8 mouse cellular contexts compared by ENCODE assay signal in the genomic region with DNA sequence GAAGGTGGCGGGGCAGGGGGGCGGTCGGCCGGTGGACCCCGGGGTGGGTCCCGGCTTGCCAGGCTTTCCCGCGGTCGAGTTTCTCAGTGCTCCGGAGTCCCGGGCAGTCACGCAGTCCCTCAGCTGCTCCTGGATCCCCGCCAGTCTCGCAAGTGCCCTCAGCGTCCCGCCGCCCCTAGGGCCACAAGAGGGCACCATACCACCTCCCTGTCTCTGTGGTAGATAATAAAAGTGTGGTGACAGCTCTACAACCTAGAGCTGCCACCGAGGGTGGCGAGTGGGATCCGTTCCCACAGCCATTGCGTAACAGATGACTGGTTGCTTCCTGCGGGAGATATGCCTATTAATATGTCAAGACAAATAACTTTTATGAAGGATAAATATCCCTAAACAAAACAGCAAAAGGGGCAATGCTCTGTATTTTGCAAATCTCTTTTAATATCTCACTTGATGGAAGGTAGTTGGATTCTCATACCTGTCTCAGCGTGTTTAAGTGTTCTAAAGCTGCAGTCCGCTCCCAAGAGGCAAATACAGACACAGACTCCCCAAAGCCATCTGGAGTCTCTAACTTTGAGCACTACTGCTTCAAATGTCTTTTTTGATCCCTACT. TPM values are rescaled to one million over a fixed set of nuclear protein-coding genes. Genes with fewer than 3 reads are reported as not detected.
A peak's percentile ranks its signal among the peaks of the same experiment; 100 is the strongest.
DNase-seq lines count a peak whose midpoint lies in the region; ATAC-seq and TF ChIP-seq lines count a peak whose summit lies in the region.

No protein-coding gene starts in this region.

- no peaks in the 10 kb centered on the region for H3K9me3 ChIP-seq in megakaryocyte, embryonic 14.5 days

- no peaks in the 10 kb centered on the region for H3K27me3 ChIP-seq in megakaryocyte, embryonic 14.5 days (replicated peaks)

- peaks cover 4% of the 10 kb centered on the region for H3K4me1 ChIP-seq in cortical plate, adult 2 months (ENCODE audit: control insufficient read depth, insufficient read depth, low read length)
- peaks cover 56% of the 10 kb centered on the region for H3K4me1 ChIP-seq in megakaryocyte, embryonic 14.5 days

- peak; percentile 90 to 91 for DNase-seq in adrenal gland, adult 18-20 months (ENCODE audit: low spot score in 2 of 2)
- DNase-seq in gastrocnemius, postnatal 10 days: peak; percentile 94
- peak; percentile 63 to 89 for DNase-seq in left cerebral cortex, adult 9 months (ENCODE audit: low spot score in 2 of 2)
- peak; percentile 85 for DNase-seq in right cerebral cortex, postnatal 25 days
- DNase-seq in urinary bladder, postnatal 36 days (ENCODE audit: low spot score in 2 of 2): peak; percentile 87 to 90

- TF ChIP-seq POLR2A in cortical plate, adult 2 months (IDR thresholded peaks at IDR 0.05; ENCODE audit: extremely low read depth, insufficient read depth, low read length): no peak

- peak overlapping the region; percentile 50 for H3K4me3 ChIP-seq in cortical plate, adult 2 months (ENCODE audit: insufficient read depth, low read length)
- peak overlapping the region; percentile 91 for H3K4me3 ChIP-seq in megakaryocyte, embryonic 14.5 days (replicated peaks)

- peak; percentile 73 for ATAC-seq in inflammation-experienced regulatory T-cells, adult 6 months

- TF ChIP-seq CTCF in cortical plate, adult 2 months (IDR thresholded peaks at IDR 0.05; ENCODE audit: extremely low read depth, insufficient read depth, low read length): peak; percentile 49

- 0 out of 2 replicates have a peak overlapping the region, but pooled peaks have one; percentile 84 for H3K27ac ChIP-seq in cortical plate, adult 2 months (ENCODE audit: insufficient read depth, low read length)

- peaks cover 34% of the 10 kb centered on the region for H3K36me3 ChIP-seq in megakaryocyte, embryonic 14.5 days (replicated peaks; ENCODE audit: low read length)

RNA-seq across cellular contexts. Expression of a gene that starts 0.5 kb away (rescaled TPM):
- 10 to 100 TPM; 28.9 to 37.3 TPM for total RNA-seq in adrenal gland, adult 18-20 months (2021)
- polyA plus RNA-seq in cortical plate, adult 2 months (2012; rRNA removed): 14.8 and 15.1 TPM in 2 replicates
- total RNA-seq in gastrocnemius, postnatal 10 days (2021): 10 to 100 TPM; 27.8 to 32.1 TPM
- polyA plus RNA-seq in inflammation-experienced regulatory T-cells, adult 6 months (2017; shearing (Covaris generic)): 10 to 100 TPM in 1 of 3 experiments, 1 to 10 TPM in 2; 8.1 to 11.0 (median 9.3) TPM
- polyA plus RNA-seq in megakaryocyte, embryonic 14.5 days (2012; ENCODE audit: insufficient read depth, low replicate concordance): 0.56 and 2.6 TPM in 2 replicates

RNA-seq across cellular contexts. Expression of a gene that starts 0.5 kb away (rescaled TPM):
- total RNA-seq in adrenal gland, adult 18-20 months (2021): 1 to 10 TPM; 7.2 to 8.2 TPM
- polyA plus RNA-seq in cortical plate, adult 2 months (2012; rRNA removed): 8.3 and 9.5 TPM in 2 replicates
- total RNA-seq in gastrocnemius, postnatal 10 days (2021): 10 to 100 TPM; 10.3 to 11.3 TPM
- 10 to 100 TPM; 12.8 to 17.2 (median 13.6) TPM for polyA plus RNA-seq in inflammation-experienced regulatory T-cells, adult 6 months (2017; shearing (Covaris generic))
- 5.0 TPM in 1 of 2 replicates, not detected in the other for polyA plus RNA-seq in megakaryocyte, embryonic 14.5 days (2012; ENCODE audit: insufficient read depth, low replicate concordance)

RNA-seq across cellular contexts. Expression of a gene that starts 28.7 kb away (rescaled TPM):
- under 1 TPM; 0.13 to 0.20 TPM for total RNA-seq in adrenal gland, adult 18-20 months (2021)
- 0.15 and 0.32 TPM in 2 replicates for polyA plus RNA-seq in cortical plate, adult 2 months (2012; rRNA removed)
- under 1 TPM in 1 of 2 experiments, not detected in 1; 0.18 TPM for total RNA-seq in gastrocnemius, postnatal 10 days (2021)
- polyA plus RNA-seq in inflammation-experienced regulatory T-cells, adult 6 months (2017; shearing (Covaris generic)): not detected
- polyA plus RNA-seq in megakaryocyte, embryonic 14.5 days (2012; ENCODE audit: insufficient read depth, low replicate concordance): not detected in 2 replicates

Comparison
In these comparisons a context has a peak if more than half of its experiments do, and no peak if none do; other contexts are left out.
1. Peak in every context shown above with its lines: DNase-seq, ATAC-seq, H3K4me3 ChIP-seq and H3K27ac ChIP-seq.